Mouse (Mus musculus) megakaryocyte, embryonic 14.5 days (primary cell): ENCODE measurements around the gene Rab39. TPM values are rescaled to one million over a fixed set of nuclear protein-coding genes. Genes with fewer than 3 reads are reported as not detected.

Experiments used
- H3K27me3 ChIP-seq: replicated peaks from 2 replicates; pipeline ENCODE3; 2012; ENCODE audit warnings: inconsistent platforms
- H3K36me3 ChIP-seq: replicated peaks from 2 replicates; pipeline ENCODE3; 2012; ENCODE audit warnings: low read length, inconsistent platforms, mixed read lengths
- H3K4me1 ChIP-seq: 2 replicates; pipeline ENCODE4 v1.6.1; 2012; ENCODE audit warnings: inconsistent platforms
- H3K4me3 ChIP-seq: replicated peaks from 2 replicates; pipeline ENCODE3; 2012; ENCODE audit warnings: moderate library complexity, mild to moderate bottlenecking, inconsistent platforms
- H3K9me3 ChIP-seq: 2 replicates; pipeline ENCODE4 v1.6.1; 2012; ENCODE audit warnings: inconsistent platforms
- FLI1 ChIP-seq: IDR thresholded peaks from 2 replicates; pipeline ENCODE4 v1.6.1; 2012; ENCODE audit warnings: low read length, inconsistent platforms, mixed read lengths
- GATA1 ChIP-seq: IDR thresholded peaks from 3 replicates; pipeline ENCODE4 v1.6.1; 2012; ENCODE audit warnings: mixed read lengths, low read length, inconsistent platforms, borderline replicate concordance
- polyA plus RNA-seq: library from polyadenylated mRNA; stranded (reverse); fragments of >175 nt; gene quantifications from 2 replicates; pipeline ENCODE4 v1.2.3, GENCODE M21; 2012; ENCODE audit warnings: low replicate concordance; ENCODE audit not compliant: insufficient read depth

The Rab39 gene
- polyA plus RNA-seq, 1 experiment: 0.31 TPM

DNA sequence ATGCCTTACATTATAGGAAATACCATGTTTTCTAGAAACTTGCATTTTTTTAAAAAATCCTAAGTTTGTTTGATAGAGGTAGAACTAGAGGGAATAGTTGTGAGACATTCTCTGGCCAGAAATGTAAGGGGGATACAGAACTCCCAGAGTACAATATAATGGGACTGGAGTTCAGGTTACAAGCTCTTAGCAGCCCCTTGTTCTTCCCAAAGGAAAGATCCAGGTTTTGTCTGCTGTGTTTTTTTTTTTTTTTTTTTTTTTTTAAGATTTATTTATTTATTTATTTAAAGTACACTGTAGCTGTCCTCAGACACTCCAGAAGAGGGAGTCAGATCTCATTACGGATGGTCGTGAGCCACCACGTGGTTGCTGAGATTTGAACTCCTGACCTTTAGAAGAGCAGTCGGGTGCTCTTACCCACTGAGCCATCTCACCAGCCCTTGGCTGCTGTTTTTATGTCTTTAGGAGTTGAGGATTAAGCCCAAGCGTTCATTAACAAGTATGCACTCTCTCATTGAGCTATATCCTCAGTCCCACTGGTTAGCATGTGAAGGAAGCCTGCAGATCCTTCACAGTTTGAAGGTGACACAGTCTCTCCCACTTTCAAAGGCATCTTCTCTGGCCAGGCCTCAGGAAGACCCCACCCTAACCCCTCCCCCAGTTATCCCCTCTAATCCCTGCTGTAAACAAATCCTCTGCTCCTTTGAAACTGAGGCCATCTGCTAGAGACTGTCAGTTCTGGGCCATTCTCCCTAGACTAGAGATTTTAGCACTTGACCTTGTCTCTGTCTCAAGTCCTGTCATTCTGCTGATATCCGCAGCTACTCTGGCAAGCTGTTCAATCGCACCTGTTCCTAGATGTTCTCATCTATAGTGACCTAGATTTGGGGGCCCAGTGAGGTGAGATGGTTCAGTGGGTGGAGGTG is 14.0 kb downstream of the Rab39 start:
- Histone ChIP-seq H3K4me3 (no peak overlapping the region), H3K36me3 (no peaks in the 10 kb centered on the region)
- TF ChIP-seq FLI1 (no peak), GATA1 (no peak)

DNA sequence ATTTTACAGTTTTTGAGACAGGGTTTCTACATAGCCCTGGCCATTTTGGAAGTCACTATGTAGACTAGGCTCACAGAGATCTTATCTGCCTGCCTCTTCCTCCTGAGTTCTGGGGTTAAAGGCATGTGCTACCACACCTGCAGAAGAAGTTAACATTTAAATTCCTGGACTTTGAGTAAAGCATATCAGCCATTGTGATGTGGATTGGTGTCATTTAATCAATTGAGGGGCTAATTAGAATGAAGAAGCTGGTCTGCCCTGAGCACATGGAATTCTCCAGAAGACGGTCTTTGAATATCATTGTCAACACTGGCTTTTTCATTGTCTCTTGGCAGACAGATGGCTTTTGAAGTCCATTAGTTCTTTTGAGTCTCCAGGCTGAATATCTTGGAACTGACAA is 25.2 kb downstream of the Rab39 start:
- Histone ChIP-seq H3K36me3 (peaks cover 2% of the 10 kb centered on the region), H3K9me3 (peaks cover 3% of the 10 kb centered on the region; the same call in 1 of the 2 replicates), H3K4me3 (no peak overlapping the region), H3K27me3 (no peaks in the 10 kb centered on the region), H3K4me1 (0 out of 2 replicates have a peak, but pooled peaks cover 3% of the 10 kb centered on the region)
- TF ChIP-seq FLI1: no peak
- TF ChIP-seq GATA1: no peak

More for the DNA sequence above, 14.0 kb downstream of the Rab39 start:
- H3K9me3 ChIP-seq: peaks cover 5% of the 10 kb centered on the region
- H3K27me3 ChIP-seq: peaks cover 17% of the 10 kb centered on the region
- peaks cover 18% of the 10 kb centered on the region for H3K4me1 ChIP-seq

DNA sequence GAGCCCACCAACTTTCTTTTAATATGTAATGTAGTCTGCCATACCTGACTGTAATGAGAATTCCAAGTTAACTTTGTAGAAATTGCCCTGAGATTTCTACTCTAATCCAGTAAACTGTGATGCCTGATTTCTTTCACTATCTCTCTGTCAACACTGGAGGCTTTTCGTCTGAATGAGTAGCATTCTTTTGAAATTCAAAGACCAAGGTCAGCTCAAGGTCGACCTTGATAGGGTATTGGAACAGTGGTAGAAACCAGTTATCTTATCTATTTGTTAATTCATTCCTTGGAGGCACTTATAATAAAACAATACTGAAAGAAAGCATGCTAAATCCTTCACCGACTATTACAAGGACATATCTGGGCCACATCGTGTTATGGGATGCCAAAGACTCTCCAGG is 29.1 kb downstream of the Rab39 start:
- Histone ChIP-seq H3K27me3 (no peaks in the 10 kb centered on the region), H3K4me1 (peaks cover 13% of the 10 kb centered on the region)

DNA sequence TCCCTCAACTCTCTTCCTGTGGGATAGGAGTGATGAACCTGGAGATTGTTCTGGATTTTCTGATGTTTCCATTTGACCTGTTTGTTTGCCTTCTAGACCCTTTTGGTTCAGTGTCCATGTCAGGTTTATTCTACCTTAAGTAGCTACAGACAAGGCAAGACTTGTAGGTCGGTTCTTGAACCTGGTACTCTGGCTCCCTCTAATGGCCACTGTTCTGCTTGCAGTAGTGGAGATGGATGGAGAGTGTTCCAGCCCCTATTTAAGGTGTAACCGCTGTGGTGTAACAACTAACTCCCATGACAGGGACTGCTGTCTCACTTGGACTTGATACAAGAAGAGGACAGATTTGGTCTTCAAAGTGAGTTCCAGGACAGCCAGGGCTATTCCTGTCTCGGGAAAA is 32.5 kb downstream of the Rab39 start:
- Histone ChIP-seq H3K9me3 (peaks cover 3% of the 10 kb centered on the region; the same call in 1 of the 2 replicates), H3K4me1 (peaks cover 37% of the 10 kb centered on the region), H3K4me3 (no peak overlapping the region), H3K27me3 (no peaks in the 10 kb centered on the region), H3K36me3 (peaks cover 2% of the 10 kb centered on the region)
- TF ChIP-seq GATA1: no peak
- TF ChIP-seq FLI1: no peak

More for the DNA sequence above, 29.1 kb downstream of the Rab39 start:
- no peak for TF ChIP-seq FLI1
- TF ChIP-seq GATA1: no peak
- Histone ChIP-seq H3K4me3 (no peak overlapping the region), H3K9me3 (peaks cover 3% of the 10 kb centered on the region; the same call in 1 of the 2 replicates), H3K36me3 (peaks cover 2% of the 10 kb centered on the region)

DNA sequence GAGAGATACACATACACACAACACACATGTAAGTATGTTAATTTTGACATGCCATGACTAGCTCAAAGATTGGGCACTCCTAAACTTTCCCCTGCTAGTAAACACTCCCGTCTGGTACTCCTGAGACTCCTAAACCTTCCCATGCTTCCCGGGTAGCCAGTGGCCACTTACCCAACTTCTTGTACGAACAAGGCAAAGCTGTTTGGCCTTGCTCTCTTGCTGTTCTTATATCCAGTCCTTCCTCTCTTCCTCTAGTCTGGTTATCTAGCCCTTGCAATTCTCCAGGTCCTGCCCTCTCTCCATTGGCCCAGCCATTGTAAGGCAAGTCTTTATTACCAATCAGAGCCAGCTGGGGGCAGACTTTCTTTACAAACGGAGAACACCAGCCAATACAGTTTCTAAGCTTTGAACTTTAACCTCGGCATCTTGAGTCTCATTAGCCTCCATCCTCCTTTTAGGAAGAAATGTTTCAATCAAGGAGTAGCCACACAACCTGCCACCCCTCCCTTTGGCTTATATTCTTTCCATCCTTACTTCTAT is 36.3 kb downstream of the Rab39 start, which contains the start of gene Cul5:
Gene Cul5, minus strand, starts transcription at position 335 of the 540 bp plus-strand sequence.
- Histone ChIP-seq H3K36me3 (no peaks in the 10 kb centered on the region), H3K27me3 (no peaks in the 10 kb centered on the region), H3K9me3 (no peaks in the 10 kb centered on the region), H3K4me1 (peaks cover 64% of the 10 kb centered on the region), H3K4me3 (peak within 1 kb of the TSS; percentile 83)
- TF ChIP-seq GATA1 (no peak), FLI1 (no peak)

DNA sequence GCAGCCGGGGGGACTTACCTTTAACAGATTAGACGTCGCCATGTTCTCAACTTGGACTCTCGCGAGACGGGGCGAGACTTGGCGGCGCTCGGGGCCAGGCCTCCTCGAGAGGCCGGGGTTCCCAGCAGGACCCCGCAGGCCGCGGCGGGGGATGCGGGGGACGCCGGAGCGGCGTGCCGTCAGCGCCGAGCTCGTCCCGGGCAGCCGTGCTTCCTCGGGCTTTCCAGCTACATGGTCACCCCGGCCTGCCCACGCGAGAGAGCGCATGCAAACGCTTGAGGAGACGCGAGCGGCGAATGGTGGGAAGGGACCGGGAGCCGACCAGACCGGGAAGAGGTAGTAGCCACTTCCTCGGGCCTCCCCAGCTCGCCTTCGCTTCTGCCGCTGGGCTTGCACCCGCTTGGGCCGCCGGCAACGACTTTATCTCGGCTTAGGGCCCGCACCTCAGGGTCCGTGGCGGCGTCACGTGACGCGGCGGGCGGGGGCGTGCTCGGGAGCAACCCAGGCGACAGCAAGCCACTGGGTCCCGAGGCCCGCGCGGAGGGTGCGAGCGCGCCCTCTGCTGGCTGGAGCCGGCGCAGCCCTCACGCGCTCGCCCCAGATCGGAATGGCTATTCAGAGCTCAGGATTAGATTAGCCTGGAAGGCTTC is 38.9 kb downstream of the Rab39 start:
- H3K4me1 ChIP-seq: peaks cover 64% of the 10 kb centered on the region
- no peaks in the 10 kb centered on the region for H3K27me3 ChIP-seq
- H3K4me3 ChIP-seq: peak overlapping the region; percentile 98
- peaks cover 13% of the 10 kb centered on the region for H3K36me3 ChIP-seq
- TF ChIP-seq FLI1 (no peak), GATA1 (no peak)
- H3K9me3 ChIP-seq: no peaks in the 10 kb centered on the region

DNA sequence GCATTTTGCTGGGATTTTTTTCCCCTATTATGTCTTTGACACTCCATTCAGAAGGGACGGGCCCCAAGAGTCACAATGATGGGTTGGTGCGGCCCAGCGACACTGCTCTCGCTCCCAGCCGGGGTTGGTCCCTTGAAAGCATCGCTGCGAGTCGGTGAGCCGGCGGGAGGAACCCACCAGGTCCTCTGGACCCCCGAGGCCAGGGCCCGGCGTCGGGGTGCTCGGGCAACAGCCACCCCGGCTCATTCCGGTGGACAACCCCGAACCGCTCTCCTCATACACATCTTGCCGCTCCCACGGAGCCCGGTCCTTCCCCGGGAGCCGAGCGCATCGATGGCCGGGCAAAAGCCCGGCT is 39.4 kb downstream of the Rab39 start:
- no peaks in the 10 kb centered on the region for H3K9me3 ChIP-seq
- H3K36me3 ChIP-seq: peaks cover 13% of the 10 kb centered on the region
- peak overlapping the region; percentile 98 for H3K4me3 ChIP-seq
- no peak for TF ChIP-seq GATA1
- TF ChIP-seq FLI1: no peak
- no peaks in the 10 kb centered on the region for H3K27me3 ChIP-seq
- H3K4me1 ChIP-seq: peaks cover 66% of the 10 kb centered on the region

DNA sequence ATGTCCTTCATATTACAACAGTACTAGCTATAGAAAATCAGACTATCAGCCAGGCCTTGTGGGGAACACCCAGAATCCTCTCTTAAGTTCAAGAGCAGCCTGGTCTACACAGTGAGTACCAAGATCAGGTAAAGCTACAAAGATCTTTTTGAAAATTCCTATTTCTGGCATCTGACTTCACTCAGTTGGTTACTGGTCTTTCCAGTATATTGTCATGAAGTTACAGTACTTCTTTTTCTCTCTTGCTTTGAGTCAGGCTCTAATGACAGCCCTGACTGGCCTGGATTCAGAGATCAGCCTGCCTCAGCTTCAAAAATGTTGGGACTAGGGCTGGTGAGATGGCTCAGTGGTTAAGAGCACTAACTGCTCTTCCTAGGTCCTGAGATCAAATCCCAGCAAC is 40.6 kb downstream of the Rab39 start:
- TF ChIP-seq GATA1 (no peak), FLI1 (no peak)
- Histone ChIP-seq H3K36me3 (peaks cover 13% of the 10 kb centered on the region), H3K4me3 (peak overlapping the region; percentile 59), H3K4me1 (peaks cover 69% of the 10 kb centered on the region), H3K27me3 (no peaks in the 10 kb centered on the region), H3K9me3 (no peaks in the 10 kb centered on the region)

DNA sequence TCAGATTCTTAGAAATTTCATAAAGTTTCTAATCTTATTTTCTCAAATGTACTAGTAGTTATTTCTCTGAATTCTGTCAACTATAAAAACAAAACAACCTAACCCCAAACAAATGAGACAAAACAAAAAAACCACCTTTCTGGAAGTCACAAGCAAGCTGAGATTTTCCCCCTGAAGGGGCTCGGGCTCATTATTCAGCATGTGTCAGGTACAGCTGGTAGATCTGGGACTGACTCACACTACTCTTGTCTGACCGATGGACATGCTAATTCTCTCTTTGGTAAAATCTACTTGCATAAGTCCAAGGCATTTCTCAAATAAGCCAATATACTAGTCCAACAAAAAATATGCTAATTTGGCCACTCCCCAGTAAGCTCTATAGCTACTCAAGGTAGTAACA is 41.2 kb downstream of the Rab39 start:
- Histone ChIP-seq H3K36me3 (peaks cover 13% of the 10 kb centered on the region), H3K27me3 (no peaks in the 10 kb centered on the region), H3K9me3 (no peaks in the 10 kb centered on the region), H3K4me3 (no peak overlapping the region), H3K4me1 (peaks cover 66% of the 10 kb centered on the region)
- no peak for TF ChIP-seq FLI1
- TF ChIP-seq GATA1: no peak
